Mouse (Mus musculus) heart, adult 11 months (tissue): ENCODE measurements around the gene Tns2.

Experiments used
- DNase-seq: peaks from one replicate; pipeline ENCODE4 v3.0.0; 2022

Gene Tns2

GRCm38 (mm10) chr15:102110701-102111494, 10.7 kb downstream of the Tns2 start:
- DNase-seq: peak; percentile 96

DNA sequence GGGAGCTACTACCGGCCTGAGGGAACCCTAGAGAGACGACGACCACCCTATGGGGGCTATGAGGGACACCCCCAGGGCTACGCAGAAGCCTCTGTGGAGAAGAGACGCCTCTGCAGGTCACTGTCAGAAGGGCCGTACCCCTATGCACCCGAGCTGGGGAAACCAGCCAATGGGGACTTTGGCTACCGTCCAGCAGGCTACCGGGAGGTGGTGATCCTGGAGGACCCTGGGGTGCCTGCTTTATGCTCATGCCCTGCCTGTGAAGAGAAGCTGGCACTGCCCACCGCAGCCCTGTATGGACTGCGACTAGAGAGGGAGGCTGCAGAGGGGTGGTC, 11.2 kb downstream of the Tns2 start:
- DNase-seq: no peak

DNA sequence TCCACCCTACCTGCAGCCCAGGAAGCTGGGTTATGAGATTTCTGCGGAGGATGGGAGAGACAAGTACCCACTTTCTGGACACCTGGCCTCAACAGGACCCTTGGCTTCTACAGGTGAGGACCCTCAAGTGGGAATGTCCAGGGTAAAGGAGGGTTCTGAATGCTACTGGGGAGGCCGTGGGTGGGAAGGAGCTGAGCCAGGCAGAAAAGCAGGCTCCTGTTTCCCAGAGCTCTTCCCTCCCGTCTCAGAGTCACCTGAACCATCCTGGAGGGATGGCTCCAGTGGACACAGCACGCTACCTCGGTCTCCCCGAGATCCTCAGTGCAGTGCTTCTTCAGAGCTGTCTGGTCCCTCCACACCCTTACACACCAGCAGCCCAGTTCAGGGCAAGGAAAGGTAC, 12.0 kb downstream of the Tns2 start:
- DNase-seq: peak; percentile 93

DNA sequence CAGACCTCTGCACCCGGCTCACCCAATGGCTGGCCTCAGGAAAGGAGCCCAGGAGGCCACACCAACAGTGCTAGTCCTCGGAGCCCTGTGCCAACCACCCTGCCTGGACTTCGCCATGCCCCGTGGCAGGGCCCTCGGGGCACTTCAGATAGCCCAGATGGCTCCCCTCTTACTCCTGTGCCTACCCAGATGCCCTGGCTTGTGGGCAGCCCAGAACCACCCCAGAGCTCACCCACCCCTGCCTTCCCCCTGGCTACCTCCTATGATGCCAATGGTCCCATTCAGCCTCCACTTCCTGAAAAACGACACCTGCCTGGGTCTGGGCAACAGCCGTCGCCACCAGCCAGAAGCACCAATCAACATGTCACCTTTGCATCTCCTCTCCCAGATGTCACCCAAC, 12.6 kb downstream of the Tns2 start:
- DNase-seq: peak; percentile 92

DNA sequence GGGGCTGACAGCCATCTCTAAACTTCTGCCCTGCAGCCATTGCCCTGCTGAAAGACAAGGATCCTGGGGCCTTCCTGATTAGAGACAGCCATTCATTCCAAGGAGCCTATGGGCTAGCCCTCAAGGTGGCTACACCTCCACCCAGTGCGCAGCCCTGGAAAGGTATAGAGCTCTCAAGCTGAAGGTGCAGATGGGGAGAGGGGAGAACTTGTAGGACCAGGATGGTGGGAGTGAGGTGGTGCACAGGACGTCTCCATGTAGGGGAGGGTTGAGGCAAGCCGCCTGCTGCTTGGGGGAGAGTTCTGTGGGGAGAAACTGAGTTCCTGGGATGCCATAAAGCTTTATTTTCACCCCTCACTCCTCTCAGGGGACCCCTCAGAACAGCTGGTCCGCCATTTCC, 13.5 kb downstream of the Tns2 start:
- DNase-seq: peak; percentile 90

DNA sequence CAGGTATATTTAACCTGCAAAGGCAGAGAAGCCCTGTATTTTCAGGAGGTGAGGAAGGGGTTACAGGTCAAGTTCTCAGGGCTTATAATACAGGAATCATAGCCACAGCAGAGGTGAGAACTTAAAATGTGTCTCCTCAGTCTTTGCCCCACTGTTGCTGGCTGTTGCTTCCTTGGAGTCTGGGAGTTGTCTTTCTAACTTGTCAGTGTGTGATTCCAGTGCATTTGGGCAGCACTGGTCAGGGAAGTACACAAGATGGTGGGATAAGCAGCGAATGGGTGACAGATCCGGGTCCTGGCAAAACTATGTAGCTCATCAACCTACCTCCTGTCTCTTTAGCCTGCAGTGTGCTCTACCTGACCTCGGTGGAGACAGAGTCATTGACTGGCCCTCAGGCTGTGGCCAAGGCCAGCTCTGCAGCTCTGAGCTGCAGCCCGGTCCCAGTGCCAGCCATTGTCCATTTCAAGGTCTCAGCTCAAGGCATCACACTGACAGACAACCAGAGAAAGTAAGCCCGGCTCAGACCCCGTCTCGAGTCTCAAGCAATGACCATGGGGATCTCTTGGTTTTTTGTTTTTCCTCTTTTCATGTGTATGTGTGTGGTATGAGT, 14.5 kb downstream of the Tns2 start:
- DNase-seq: peak; percentile 91

- peak; percentile 95 for DNase-seq
Observed at GRCm38 (mm10) chr15:102115731-102116231, 15.6 kb downstream of the Tns2 start.

GRCm38 (mm10) chr15:102116753-102117415, 16.7 kb downstream of the Tns2 start:
- peak; percentile 95 for DNase-seq

DNA sequence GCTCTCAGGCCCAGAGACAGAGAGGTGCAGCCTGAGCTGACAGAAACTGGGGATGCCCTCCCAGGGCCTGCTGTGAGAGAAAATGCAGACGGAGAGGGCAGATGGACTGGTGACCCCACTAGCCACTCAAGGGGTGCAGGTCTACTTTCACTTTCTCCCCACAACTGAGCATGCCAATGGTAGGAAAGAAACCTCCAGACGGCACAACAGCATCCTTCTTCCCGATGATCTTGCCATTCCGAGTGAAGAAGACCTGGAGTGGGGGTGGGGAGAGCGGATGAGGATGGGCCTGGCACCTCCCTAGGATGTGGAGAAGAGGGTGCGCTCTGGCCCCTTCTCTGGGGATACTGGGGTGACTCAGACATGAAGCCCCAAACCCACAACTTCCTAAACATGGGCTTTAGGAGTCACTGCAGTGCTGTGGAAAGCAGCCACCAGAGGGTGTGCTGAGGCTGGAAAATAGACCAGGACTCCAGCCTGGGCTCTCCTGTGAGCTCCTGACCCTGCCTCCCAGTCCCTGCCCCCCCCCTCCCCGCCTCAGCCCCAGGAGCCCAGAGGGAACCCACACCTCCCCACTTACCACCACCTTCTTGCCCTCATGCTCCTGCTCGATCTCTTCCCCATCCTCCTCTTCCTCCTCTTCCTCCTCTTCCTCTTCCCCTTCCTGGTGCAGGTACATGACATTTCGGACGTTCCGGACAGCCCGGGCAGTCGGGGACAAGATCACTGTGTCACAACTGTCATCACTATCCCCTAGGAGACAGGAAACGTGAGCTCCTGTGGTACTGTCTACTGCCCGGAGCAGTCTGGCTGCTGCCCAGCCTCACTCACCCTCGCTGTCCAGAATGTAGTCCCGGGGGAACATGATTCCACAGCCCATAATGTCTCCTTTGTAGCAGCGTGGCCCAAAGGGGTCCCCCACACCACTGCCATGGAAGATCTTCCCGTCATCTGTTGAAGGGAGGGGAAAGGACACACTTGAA, 17.5 kb downstream of the Tns2 start:
- peak; percentile 96 for DNase-seq

- DNase-seq: peak; percentile 92
Observed at GRCm38 (mm10) chr15:102118591-102118990, 18.4 kb downstream of the Tns2 start.

DNA sequence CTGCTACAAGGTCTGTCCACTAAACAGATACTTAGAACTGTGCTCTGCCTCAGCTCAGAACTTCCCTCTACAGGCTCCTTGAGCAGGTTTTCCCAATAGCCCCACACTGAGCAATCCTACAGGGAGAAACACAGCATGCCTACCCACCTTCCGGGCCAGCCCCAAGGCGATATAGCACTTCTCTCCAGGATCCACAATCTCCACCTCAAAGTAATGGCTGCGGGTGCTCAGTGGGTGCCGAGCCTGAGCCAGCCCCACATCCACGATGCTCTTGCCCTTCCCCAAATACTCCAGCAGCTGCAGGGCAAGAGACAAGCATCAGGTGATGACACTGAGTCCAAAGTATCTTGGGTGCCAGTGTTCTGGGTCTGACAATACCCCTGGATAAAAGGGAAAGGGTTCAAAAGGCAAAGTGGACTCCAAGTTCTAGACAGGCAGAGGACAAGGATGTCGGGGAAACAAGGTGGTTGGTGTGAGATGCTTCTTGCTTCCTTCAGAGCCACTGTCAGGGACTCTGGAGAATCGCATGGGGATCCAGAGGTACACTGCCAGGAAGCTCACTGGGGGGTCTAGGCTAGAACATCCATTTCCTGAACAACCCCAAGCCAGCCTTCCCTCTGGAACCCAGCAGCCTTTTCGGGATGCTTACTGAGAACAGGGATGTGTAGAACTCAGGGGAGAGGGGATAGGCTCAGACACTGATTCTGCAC, 19.1 kb downstream of the Tns2 start:
- DNase-seq: peak; percentile 91

GRCm38 (mm10) chr15:102119831-102120170, 19.6 kb downstream of the Tns2 start:
- DNase-seq: peak; percentile 95

DNA sequence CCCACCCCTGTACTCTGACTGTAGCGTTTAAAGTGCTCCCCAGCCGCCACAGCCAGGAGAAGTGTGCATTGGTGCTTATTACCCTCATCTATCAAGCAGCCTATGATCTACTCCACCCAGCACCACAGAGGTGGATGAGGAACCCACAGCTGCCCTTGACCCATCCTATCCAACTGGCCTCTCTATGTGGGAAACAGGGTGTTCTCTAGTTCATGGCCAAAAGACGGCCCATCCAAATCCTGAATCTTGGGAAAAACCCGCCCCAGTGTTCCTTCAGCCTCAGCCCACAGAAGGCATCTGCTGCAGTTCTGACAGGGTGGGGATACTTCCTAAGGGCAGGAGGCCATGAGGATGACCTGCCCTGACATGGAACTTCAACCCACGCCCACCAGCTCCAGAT, 20.3 kb downstream of the Tns2 start:
- peak; percentile 98 for DNase-seq

DNA sequence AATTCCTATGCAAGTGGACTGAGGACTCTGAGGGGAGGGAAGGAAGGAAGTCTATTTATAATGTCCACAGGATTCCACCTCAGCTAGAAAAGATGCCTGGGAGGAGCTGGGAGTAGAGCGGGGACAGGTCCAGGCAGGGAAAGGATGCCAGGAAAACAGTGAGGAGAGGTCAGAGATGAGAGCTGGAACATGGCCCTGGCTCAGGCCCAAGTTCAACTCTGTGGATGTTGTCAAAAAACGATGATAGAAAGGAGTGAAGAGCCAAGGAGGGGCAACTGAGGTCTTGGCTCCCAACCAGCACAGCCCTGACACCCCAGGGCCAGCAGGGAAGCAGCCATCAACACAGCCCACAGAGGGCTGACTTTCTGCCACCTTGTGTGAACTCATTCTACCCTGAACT, 26.1 kb downstream of the Tns2 start:
- DNase-seq: peak; percentile 98

DNA sequence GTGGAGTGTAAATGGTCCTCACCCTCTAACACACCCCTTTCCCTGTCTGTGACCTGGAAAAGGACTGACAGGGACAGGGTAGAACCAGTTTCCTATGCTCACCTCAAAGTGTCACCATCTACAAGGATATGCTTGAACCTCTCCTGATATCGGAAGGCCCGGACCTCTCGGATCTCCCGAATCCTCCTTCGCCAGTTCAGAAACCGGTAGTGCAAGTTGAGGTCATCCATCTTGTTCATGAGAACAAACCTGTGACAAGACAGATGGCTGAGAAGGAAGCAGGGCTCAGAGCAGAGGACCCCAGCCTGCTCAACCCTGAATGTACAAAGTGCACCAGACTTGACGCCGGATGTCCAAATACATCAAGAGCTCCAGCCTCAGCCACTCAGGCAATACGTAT, 33.1 kb downstream of the Tns2 start:
- DNase-seq: peak; percentile 85

DNA sequence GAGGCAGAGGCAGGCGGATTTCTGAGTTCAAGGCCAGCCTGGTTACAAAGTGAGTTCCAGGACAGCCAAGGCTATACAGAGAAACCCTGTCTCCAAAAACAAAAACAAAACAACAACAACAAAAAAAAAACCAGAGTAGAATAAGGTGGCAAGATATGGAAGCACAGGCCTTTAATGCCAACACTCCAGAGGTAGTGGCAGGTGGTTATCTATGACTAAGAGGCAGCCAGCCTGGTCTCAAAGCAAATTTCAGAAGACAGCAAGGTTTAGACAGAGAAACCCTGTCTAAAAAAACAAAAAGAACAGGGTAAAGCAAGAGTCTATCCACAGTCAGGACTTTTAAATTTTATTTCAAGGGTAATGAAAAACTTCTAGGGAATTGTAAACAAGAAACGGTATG, 34.5 kb downstream of the Tns2 start:
- no peak for DNase-seq

DNA sequence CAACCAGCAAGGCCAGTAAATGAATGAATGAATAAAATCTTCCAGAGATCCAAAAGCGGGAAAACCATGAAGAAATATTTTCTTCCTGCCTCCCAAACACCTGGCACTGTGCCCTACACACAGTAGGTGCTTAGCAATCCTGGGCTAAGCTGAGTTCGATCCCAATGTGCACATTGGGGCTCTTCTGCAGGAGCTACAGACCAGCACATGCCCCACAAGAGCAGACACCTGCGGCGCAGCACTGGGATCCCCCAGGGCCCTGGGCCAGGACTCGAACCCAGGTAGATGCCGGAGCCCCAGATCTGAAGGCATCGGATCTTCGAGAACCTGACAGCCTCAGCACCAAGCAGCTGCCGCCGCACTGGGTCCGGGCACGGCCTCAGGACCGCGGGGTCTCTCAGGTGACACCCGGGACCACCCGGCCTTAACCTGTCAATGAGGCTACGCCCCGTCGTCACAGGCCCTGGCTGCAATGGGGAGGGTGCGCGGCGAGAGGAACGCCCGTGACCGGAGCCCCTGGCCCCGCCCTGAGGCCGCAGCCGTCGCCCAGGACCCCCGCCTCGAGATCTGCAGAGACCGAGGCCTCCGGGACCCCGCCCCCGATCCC, 35.4 kb downstream of the Tns2 start:
- DNase-seq: no peak

GRCm38 (mm10) chr15:102136129-102136758, 36.0 kb downstream of the Tns2 start, which contains the start of gene Spryd3:
TSS of gene Spryd3 (minus strand) at chr15:102136234.
- peak; percentile 100 for DNase-seq

DNA sequence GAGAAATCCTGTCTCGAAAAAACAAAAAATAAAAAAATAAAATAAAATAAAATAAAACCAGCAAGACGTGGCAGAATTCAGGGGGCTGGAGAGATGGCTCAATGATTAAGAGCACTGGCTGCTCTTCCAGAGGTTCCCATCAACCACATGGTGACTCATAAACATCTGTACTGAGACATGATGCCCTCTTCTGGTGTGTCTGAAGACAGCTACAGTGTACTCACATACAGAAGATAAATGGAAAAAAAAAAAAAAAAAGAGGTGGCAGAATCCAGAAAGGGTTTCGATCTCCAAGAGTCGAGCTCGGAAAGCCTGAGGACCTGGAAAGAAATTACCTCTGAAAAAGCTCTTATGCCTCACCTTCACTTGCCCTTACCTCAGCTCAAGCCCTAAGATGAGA, 40.9 kb downstream of the Tns2 start:
- no peak for DNase-seq

DNA sequence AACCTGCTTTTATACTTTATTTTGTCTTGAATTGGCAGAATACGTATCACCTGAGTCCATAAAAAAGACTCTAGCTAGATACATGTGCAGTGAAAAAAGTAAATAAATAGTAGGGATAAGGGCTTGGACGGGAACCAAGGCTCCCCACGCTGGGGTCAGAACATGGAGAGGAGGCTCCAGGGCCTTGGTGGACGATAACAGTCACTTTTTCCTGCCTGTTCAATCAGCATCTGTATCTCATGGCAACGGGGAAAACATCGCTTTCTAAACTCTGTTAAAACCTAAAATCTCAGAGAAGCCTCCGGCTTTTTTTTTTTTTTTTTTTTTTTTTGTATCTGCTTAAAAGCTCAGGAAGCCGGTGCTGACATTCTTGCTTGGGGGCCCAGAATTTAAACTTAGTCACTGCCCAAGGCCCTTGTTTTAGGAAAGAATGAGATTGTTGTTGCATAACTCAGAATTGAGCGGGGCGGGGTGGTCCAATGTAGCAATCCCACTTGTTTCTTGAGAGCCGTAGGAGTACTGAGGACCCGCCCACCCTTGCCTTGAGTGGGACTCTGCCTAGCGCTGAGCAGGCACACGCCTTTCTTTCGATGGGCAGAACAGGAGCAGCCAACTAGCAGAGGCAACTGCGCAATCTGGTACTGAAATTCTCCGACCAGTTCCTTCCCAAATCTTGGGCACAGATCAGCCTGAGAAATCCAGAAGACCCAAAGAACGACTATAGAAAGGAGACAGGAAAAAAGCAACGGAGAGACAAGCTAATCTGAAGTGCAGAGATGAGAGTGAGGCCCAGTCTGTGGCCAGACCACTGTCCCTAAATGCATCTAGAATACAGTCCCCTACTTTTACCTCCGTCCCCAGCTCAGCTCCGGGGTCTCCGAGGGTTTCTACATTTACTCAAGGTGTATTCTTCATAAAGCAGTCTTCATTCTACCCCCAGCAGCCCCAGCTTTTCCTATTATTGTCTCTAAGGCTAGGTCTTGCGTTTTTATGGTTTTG, 43.0 kb downstream of the Tns2 start:
- DNase-seq: peak; percentile 98
